Mouse (Mus musculus): Measurements from ENCODE around the gene Nceh1.

- no peak for TF ChIP-seq CTCF (conservative IDR thresholded peaks at IDR 0.05 in 1 of 2, IDR thresholded peaks at IDR 0.05 in 1 of 2; ENCODE audit: low read depth in 2 of 2, low read length in 2 of 2)
- no peak for TF ChIP-seq CHD2 (IDR thresholded peaks at IDR 0.05; ENCODE audit: low read length)
- no peak for TF ChIP-seq SMC3 (IDR thresholded peaks at IDR 0.05; ENCODE audit: low read depth, low read length)
- TF ChIP-seq POLR2A (IDR thresholded peaks at IDR 0.05; ENCODE audit: low read depth, low read length) = no peak
- no peak for TF ChIP-seq MEF2A (IDR thresholded peaks at IDR 0.05; ENCODE audit: borderline replicate concordance, low read depth, low read length)
- TF ChIP-seq BHLHE40 (IDR thresholded peaks at IDR 0.05; ENCODE audit: low read depth, low read length) = no peak
- TF ChIP-seq MAX (IDR thresholded peaks at IDR 0.05; ENCODE audit: low read length) = no peak
- TF ChIP-seq TCF12 (IDR thresholded peaks at IDR 0.05; ENCODE audit: low read depth, low read length) = no peak
- TF ChIP-seq PAX5 (IDR thresholded peaks at IDR 0.05; ENCODE audit: low read length) = no peak
- TF ChIP-seq EP300 (IDR thresholded peaks at IDR 0.05; ENCODE audit: low read length) = no peak
- no peak for TF ChIP-seq E2F4 (IDR thresholded peaks at IDR 0.05; ENCODE audit: insufficient replicate concordance, low read depth, low read length)
Observed at GRCm38 (mm10) chr3:27249030-27249429, 66.3 kb downstream of the Nceh1 start.
